Mouse (Mus musculus): Measurements from ENCODE around the gene Vmn2r98.
"Not testable (repeated sequence)": the region's sequence is repeated elsewhere in the genome, so short reads cannot be mapped to it uniquely, and the experiment has no call there.

DNA sequence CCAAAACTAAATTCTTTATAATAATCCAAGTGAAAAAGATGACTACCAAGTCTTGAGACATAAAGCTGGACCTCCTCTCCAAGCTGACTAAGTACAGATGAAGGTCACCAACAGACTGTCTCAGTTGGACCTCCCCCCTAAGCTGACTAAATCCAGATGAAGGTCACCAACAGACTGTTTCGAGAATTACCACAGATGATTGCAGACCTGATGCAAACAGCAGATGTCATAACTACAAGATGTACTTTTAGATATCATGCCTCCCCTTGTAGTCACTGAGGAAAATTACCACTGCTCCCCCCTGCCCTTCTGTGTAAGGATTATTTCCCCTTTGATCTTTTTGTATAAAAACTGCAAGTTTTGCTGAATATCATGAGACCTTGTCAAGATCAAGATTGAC lies 21.8 kb upstream of the Vmn2r98 start:
- not testable (repeated sequence) for TF ChIP-seq EP300, CTCF (IDR thresholded peaks at IDR 0.05; ENCODE audit: low read depth)
